Mouse (Mus musculus): ENCODE measurements around the gene Tmem189. TPM values are rescaled to one million over a fixed set of nuclear protein-coding genes. Genes with fewer than 3 reads are reported as not detected.
"Not testable (repeated sequence)": the region's sequence is repeated elsewhere in the genome, so short reads cannot be mapped to it uniquely, and the experiment has no call there.

Gene Tmem189
- total RNA-seq, 1 experiment from 2014 or later: 90.2 TPM

DNA sequence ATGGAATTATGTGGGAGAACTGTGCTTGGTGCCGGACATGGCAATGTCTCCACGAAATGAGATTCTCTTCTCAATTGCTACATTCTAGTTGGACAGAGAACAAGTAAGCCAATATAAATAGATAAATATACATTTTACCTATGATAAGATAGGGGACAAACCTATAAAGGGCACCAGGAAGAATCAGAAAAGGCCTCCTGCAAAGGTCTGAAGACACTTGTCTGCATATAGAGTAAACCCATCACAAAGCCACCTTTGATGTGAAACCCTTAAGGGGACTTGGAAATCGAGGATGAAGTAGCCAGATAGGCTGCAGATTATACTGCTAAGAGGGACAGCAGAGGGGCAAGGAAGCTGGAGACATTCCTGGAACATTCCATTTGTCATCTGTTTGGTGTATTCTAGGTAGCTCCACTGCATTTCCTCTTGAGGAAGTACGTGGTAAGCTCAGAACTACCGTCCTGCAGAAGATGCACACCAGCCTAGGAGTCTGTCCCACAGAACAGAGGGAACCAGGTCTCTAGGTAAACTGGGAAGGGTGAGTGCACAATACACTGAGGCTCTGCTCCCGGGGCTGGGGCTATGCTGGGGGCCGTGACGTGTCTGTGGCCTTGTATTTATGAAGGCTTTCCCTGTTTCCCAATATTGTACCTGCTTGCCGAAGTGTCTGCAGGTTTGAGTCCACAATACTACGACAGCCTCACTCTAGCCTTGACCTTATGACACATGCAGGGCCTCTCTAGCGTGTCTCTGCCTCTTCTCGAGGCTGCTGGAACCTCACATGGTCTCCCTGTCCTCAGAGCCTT, 56.7 kb downstream of the Tmem189 start:
- ATAC-seq (ENCODE audit: extremely low read depth, insufficient number of reproducible peaks, low FRiP score, poor library complexity, severe bottlenecking): no peak

DNA sequence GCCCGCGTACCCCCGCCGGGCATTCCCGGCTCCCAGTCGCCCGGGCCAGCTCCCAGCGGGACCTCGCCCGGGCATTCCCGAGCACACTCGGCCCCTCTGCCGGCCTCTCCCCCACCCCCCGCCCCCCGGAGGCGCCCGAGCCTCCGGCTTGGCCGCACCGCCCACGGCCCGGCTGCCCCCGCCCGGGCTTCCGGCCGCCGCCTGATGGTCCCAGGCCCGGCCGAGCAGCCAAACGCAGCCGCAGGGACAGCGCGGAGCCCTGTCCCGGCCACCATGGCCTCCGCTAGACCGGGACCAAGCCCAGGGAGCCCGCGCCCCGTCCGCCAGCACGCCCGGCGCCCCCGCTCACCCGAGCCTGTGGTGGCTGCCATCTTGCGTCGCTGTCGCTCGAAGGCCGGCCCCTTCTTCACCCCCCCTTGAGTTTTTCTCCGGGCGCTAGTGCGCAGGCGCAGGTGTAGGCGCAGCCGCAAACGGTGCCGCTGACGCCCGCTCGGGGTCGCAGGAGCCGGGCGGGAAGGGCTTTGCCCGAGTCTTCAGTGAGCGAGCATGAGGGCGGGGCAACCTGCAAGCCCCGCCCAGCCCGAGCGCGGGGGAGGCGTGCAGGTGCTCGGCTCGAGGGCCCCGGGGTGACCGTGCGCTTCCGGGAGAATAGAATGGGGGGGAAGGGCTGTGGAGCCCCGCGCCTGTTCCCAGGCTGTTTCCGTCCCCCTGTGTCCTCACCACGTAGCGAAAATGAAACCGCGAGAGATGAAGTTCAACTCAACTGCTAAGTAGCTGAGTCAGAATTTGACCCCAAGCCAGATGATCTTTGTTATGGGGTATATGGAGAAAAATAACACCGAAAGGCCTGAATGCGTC, 57.8 kb downstream of the Tmem189 start, which contains the start of gene Ube2v1:
Ube2v1 (minus strand) TSS at position 505 of the 858 bp plus-strand sequence.
- ATAC-seq (ENCODE audit: extremely low read depth, insufficient number of reproducible peaks, low FRiP score, poor library complexity, severe bottlenecking): peak; percentile 56

DNA sequence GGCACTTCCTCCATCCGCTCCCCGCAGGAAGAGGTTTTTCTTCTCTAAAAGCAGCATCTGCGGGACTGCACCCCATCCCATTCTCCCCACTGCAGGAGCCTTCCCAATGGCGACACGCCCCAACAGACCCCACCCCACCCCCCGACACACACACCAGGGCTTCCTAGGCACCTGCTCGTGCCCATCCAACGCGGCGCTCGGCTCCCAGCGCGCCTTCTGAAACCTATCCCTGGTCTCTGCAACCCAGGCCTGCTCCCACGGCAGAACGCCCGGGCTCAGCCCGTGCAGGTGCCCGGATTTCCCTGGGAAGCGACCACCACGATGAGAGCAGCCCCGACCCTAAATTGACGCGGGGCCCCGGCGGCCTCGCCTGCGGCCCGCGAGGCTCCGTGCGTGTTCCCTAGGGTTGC, 58.4 kb downstream of the Tmem189 start:
- ATAC-seq (ENCODE audit: extremely low read depth, insufficient number of reproducible peaks, low FRiP score, poor library complexity, severe bottlenecking): no peak

DNA sequence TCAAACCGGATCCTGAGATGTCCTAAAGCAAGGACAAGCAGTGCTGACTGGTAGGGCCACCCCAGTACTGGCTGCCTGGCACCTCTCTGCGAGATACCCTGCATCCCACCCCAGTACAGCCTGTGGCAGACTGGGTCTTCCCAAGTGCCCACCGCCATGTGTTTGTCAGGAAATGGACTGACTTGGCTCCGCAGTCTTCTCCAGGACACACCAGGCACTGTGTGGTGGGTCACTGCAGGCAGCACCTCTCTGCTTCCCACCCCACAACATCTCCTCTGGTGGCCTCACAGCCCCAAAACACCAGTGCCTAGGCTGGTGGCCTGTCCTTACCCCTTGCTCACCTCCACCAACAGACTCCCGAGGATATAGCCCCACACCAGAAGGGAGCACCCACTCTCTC, 59.2 kb downstream of the Tmem189 start:
- no peak for ATAC-seq (ENCODE audit: extremely low read depth, insufficient number of reproducible peaks, low FRiP score, poor library complexity, severe bottlenecking)

DNA sequence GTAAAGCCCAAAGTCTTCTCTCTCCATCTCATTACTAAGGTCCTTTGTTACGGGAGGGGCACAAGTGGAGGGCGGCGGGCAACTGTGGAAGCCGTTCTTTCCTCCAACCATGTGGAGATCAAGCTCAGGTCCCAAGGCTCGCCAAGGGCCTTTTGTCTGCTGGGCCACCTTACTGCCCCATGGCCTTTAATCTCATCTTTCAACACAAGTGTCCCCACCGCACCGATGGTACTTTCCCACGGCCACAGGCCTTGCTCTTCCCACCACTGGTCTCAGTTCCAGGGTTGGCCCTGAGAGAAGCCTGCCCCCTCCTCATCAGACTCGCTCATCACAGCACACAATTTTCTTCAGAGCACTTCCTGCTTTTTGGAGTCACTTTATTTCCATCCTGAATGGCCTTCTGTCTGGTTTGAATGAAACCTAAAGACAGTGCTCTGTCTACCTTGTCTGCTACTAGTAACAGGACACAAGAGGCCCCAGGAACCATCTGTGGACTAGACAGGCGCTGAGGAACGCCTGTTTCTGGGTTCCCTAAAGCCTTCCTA, 59.9 kb downstream of the Tmem189 start:
- ATAC-seq (ENCODE audit: extremely low read depth, insufficient number of reproducible peaks, low FRiP score, poor library complexity, severe bottlenecking): no peak

DNA sequence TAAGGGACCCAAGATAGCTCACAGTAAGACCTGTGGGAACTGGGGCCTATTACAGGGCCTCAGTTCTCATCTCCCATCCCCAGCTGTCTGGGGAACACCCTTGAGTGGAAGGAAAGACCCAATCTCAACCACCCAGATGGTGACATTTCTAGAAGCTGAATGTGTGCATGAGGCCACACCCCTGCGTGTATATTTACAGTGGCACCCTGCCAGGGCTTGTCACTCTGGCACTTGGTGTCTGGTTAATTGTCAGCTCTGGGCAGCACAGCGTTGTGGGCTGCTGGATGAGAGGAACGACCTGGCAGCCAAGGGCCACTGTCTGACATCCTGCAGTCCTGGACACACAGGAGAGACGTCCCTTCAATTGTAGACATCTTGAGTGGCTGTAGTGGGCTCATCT, 60.8 kb downstream of the Tmem189 start:
- no peak for ATAC-seq (ENCODE audit: extremely low read depth, insufficient number of reproducible peaks, low FRiP score, poor library complexity, severe bottlenecking)

DNA sequence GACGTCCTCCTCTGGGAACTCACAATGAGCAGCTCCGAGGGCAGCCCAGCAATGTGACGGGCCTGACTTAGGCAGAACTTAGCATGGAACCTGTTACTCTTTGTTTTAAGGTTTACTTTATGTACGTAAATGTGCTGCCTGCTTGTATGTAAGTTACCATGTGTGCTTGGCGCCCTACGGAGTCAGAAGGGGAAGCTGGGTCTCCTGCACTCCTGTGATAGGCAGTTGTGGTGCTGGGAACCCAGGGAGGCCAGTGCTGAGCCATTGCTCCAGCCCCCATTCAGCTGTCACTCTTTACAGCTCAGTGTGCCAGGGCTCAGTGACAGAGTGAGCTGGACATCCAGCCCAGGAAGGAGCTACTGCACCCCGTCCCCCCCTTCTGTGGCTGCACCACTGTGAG, 62.6 kb downstream of the Tmem189 start:
- no peak for ATAC-seq (ENCODE audit: extremely low read depth, insufficient number of reproducible peaks, low FRiP score, poor library complexity, severe bottlenecking)

DNA sequence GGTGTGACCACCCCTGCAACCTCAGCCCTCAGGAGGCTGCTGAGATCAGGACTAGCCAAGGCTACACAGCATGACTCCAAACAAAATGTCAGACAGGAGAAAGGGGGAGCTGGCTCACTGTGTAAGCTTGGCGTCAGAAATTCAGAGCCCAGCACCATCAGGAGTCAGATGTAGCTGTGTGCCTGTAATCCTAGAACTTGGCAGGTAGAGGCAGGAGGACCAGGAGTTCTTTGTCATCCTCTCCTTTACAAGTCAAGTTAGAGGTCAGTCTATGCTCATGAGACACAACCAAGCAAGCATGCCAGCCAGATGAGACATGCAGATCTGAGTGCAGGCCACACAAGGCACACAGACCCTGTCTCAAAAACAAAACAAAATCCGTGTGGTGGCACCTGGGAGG, 64.0 kb downstream of the Tmem189 start:
- no peak for ATAC-seq (ENCODE audit: extremely low read depth, insufficient number of reproducible peaks, low FRiP score, poor library complexity, severe bottlenecking)

DNA sequence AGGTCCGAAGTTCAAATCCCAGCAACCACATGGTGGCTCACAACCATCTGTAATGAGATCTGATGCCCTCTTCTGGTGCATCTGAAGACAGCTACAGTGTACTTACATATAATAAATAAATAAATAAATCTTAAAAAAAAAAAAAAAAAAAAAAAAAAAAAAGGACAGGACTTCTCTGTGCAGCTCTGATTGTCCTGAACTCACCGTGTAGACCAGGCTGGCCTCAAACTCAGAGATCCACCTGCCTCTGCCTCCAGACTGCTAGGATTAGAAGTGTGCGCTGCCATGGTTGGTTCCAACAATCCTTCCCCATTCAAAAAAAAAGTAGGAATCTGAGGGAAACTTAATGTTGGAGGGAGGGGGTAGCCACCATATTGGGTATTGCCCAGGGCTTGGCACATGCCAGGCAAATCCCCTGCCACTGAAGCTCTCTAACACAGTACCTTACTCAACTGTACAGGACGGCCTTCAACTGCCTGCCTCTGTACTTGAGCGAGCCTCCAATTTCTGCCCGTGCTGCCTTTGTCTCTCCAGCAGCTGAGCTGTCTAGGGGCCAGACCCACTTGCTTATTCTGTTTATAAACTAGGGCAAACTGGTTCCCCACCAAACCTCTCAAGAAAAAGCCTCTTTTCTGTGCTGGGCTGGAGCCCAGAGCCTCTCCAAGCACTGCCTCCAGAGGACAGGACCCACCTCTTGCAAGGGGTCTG, 65.1 kb downstream of the Tmem189 start:
- ATAC-seq (ENCODE audit: extremely low read depth, insufficient number of reproducible peaks, low FRiP score, poor library complexity, severe bottlenecking): no peak

DNA sequence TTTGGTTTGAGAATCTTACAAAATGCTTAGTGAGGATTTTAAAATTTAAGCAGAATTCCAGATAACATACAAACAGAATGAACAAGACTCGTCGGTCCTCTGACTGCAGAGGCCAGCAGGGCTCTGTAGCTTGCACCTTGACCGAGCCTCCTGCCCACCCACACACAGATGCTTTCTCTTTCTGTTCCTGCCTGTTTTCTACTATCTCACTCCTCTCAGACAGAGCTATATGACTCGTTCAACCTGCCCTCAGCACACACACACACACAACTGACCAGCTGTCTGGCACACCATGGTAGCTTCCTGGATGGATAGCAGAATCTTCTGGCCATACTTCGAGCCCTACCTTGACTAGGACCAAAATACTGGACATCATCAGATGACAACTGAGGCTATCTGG, 66.7 kb downstream of the Tmem189 start:
- no peak for ATAC-seq (ENCODE audit: extremely low read depth, insufficient number of reproducible peaks, low FRiP score, poor library complexity, severe bottlenecking)

DNA sequence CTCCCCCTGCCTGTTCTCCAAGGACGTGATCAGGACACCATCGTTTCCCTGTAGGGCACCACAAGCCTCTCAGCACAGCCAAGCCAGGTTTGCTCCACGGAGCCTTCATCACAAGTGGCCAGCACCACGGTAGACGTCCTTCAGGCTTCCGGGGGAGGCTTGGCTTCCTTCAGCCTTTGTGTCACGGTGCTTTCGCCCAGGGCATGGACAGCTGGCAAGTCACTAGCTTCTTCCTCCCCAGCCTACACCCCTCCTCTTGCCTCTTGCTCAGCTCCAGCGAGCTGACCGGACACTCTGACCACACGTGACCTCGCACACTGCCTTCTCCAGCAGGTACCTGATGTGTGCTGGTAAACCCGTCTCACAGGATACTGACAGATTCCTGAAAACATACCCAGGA, 67.3 kb downstream of the Tmem189 start:
- ATAC-seq (ENCODE audit: extremely low read depth, insufficient number of reproducible peaks, low FRiP score, poor library complexity, severe bottlenecking): no peak

DNA sequence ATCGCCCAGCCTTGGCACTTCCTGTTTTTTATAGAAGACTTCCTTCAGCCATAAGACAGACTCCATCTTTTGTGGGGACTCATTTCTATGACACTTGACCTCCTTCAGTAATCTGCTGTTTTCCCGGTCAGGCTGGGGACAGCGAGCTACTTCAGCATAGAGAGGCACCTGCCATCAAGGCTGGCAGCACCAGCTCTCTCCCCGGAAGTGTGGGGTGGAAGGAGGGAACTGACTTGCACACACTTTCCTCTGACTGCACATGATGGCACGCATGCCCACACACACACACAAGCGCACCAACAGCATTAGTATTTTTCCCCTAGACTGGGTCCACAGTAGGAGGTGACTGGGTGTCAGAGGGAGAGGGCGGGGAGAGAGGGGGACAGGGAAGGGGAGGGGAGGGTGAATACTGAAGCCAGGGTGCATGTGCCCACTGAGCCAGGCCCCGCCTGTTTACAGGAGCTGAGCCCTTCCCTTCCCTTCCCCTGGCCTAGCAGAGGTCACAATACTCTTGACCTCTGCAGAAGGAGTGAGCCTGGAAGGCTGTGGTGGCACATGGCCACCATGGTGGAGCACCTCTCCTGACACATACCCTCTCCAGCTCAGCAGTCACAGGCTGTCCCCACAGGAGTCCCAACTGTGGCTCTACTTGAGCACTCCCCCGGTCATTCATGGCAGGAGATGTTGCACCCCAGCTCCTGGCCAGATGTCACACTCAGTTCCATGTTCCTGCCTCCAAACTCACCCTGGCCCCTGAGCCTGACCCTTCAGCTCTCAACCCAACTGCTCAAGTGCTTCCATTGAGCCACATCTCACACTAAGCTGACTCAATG, 68.2 kb downstream of the Tmem189 start:
- ATAC-seq (ENCODE audit: extremely low read depth, insufficient number of reproducible peaks, low FRiP score, poor library complexity, severe bottlenecking): peak; percentile 23; the same call in 1 of the 2 replicates

DNA sequence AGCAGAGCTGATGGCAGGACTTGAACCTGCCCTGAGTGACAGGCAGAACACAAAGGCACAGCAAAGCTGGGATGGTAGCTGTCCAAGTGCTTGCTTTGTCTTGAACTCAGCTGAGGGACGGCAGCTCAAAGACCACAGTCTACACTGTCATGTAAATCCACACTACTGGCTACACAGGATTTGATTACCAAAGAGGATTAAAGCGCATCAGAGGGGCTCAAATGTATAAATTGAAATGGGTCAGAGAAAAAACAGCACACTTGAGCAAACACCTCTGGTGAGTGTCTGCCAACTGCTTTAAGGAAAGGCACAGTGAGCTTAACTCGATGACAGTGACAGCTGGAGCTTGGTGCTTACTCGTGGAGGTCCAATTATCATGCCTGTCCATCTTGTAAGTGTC, 72.2 kb downstream of the Tmem189 start:
- no peak for ATAC-seq (ENCODE audit: extremely low read depth, insufficient number of reproducible peaks, low FRiP score, poor library complexity, severe bottlenecking)

DNA sequence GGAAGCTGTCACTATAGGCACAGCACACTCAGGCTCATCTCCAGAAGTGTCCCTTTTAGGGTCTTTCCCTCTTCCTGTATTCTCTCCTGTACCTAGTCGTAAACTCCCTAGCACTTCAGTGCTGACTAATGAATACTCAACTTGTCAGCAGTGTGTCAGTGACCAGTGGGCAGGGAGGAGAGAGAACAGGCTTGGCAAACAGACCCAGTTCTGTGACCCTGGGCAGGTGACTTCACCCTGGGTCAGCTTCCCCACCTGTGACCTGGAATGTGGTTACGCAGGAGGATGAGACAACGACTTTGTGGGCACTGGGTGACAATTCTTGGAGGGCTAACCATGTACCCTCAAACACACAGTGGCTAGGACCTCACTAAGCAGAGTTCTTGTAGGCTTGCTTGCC, 72.6 kb downstream of the Tmem189 start:
- ATAC-seq (ENCODE audit: extremely low read depth, insufficient number of reproducible peaks, low FRiP score, poor library complexity, severe bottlenecking): no peak

DNA sequence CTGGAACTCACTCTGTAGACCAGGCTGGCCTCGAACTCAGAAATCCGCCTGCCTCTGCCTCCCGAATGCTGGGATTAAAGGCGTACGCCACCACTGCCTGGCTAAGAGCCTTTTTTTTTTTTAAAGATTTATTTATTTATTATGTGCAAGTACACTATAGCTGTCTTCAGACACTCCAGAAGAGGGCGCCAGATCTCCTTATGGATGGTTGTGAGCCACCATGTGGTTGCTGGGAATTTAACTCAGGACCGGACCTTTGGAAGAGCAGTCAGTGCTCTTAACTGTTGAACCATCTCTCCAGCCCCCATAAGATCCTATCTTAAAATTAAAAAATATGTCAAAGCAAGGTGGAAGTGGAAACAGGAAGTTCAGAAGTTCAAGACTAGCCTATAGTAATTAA, 76.3 kb downstream of the Tmem189 start:
- ATAC-seq (ENCODE audit: extremely low read depth, insufficient number of reproducible peaks, low FRiP score, poor library complexity, severe bottlenecking): not testable (repeated sequence)

DNA sequence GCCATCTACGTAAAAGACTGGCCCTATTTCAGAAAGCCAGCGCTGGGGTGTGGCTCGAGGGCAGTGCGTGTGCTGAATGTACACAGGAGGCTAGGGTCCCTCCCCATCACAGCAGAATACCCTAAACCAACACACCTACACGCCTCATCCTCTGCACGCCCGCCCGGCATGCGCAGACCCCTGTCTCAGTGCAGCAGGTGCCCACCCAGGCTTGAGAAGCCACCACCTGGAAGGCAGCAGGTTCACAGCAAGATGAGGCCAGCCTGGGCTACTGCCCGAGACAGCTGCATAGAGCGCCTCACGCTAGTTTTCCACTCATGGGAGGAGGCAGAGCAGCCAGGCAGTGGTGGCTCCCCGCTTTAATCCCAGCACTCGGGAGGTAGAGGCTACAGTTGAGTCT, 77.5 kb downstream of the Tmem189 start:
- ATAC-seq (ENCODE audit: extremely low read depth, insufficient number of reproducible peaks, low FRiP score, poor library complexity, severe bottlenecking): no peak

DNA sequence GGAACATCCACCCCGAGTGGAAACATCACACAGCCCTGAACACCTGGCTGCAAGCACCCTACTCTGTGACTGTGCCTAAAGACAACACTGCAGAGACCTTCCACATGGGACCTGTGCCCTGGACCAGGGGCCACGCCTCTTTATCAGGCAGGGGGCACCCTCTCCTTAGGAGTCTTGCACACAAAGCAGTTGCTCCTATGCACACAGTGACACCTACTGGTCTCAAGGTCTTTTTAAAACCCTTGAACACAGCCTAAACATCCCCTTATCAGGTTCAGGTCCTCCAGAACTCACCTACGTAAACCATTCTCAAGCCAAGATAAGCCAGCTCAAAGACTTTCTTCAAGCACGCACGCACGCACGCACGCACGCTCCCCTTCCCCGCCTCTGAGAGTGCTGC, 78.3 kb downstream of the Tmem189 start:
- no peak for ATAC-seq (ENCODE audit: extremely low read depth, insufficient number of reproducible peaks, low FRiP score, poor library complexity, severe bottlenecking)

DNA sequence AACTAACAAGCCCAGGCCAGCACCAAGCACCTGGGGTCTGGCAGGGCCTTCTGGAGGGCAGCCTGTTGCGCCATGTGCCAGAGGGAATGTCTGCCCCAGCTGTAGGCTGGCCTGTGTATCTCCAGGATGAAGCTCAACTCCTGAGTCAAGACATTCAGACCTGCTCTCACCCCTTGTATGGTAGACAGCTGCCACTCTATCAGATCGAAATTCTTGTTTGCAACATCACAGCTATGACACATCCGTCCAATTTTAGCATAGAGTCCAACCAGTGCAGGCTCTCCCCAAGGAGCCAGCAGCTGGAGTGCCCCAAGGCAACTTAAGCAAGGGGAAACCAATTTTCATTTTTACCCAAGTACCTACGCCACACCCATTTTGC, 82.9 kb downstream of the Tmem189 start:
- no peak for ATAC-seq (ENCODE audit: extremely low read depth, insufficient number of reproducible peaks, low FRiP score, poor library complexity, severe bottlenecking)
